14 mouse cellular contexts compared by ENCODE assay signal in the genomic region with DNA sequence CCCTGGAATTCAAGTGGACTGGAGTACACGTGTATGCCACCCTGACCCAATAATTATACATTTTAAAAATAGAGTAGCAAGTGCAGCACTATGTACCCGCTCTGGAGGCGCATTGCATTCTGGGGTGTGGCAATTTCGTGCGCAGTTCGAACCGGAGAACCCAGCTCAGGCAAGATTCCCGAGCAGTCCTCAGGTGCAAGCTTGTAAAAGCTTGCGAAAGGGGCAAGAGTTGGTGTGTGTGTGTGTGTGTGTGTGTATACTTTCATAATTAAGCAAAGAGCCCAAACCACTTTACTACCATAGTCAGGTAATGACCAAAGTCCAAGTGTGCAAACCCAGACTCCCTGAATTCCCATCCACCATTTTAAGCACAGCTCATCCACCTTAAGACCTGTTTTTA. TPM values are rescaled to one million over a fixed set of nuclear protein-coding genes. Genes with fewer than 3 reads are reported as not detected.
DNase-seq lines count a peak whose midpoint lies in the region; ATAC-seq and TF ChIP-seq lines count a peak whose summit lies in the region.
"Had no signal": no experiment of that assay in that cellular context is flagged by ENCODE, and none has a peak within 500 bp of the region (broad histone marks: within the 10 kb centered on the region; RNA-seq: fewer than 3 reads in every experiment).

No protein-coding gene starts in this region.

- H3K36me3 ChIP-seq in forebrain, embryonic 10.5 days (replicated peaks), result no peaks in the 10 kb centered on the region
- H3K36me3 ChIP-seq in forebrain, embryonic 15.5 days, result no peaks in the 10 kb centered on the region
- no peaks in the 10 kb centered on the region for H3K36me3 ChIP-seq in lung, embryonic 14.5 days (ENCODE audit: insufficient read depth)
- no peaks in the 10 kb centered on the region for H3K36me3 ChIP-seq in midbrain, embryonic 16.5 days (ENCODE audit: control insufficient read depth, insufficient read depth, low read length)
- no peaks in the 10 kb centered on the region for H3K36me3 ChIP-seq in thymus, adult 2 months (ENCODE audit: control insufficient read depth, insufficient read depth, low read length)
- H3K36me3 ChIP-seq: heart, embryonic 12.5 days had no signal

- peaks cover 99% of the 10 kb centered on the region for H3K27me3 ChIP-seq in forebrain, embryonic 10.5 days (ENCODE audit: poor library complexity, severe bottlenecking)
- H3K27me3 ChIP-seq in forebrain, embryonic 15.5 days, result peaks cover 90% of the 10 kb centered on the region
- H3K27me3 ChIP-seq in lung, embryonic 14.5 days (ENCODE audit: insufficient read depth, low read length), result peaks cover 81% of the 10 kb centered on the region
- peaks cover 71% of the 10 kb centered on the region for H3K27me3 ChIP-seq in midbrain, embryonic 16.5 days (ENCODE audit: control insufficient read depth, insufficient read depth, low read depth, low read length)
- peaks cover 23% of the 10 kb centered on the region for H3K27me3 ChIP-seq in thymus, adult 2 months (ENCODE audit: control insufficient read depth, insufficient read depth, low read length)

- no peak overlapping the region for H3K27ac ChIP-seq in forebrain, embryonic 10.5 days
- no peak overlapping the region for H3K27ac ChIP-seq in forebrain, embryonic 15.5 days (replicated peaks)
- H3K27ac ChIP-seq in lung, embryonic 14.5 days (ENCODE audit: low read depth), result no peak overlapping the region
- H3K27ac ChIP-seq in midbrain, embryonic 16.5 days (ENCODE audit: low read length), result no peak overlapping the region
- H3K27ac ChIP-seq in layer of hippocampus, adult 2 months, result no peak overlapping the region
- H3K27ac ChIP-seq in thymus, adult 2 months (ENCODE audit: control insufficient read depth, insufficient read depth, low read length), result no peak overlapping the region

- no peak; the same call in 1 of the 2 replicates for ATAC-seq in forebrain, embryonic 15.5 days (replicated peaks)
- ATAC-seq in lung, embryonic 14.5 days (ENCODE audit: insufficient read depth), result peak; percentile 36; the same call in 1 of the 2 replicates
- ATAC-seq in midbrain, embryonic 16.5 days, result 0 out of 2 replicates have a peak, but pooled peaks have one; percentile 14
- ATAC-seq: inflammation-experienced regulatory T-cells, adult 6 months had no signal

- H3K4me1 ChIP-seq in forebrain, embryonic 10.5 days, result peaks cover 10% of the 10 kb centered on the region
- no peaks in the 10 kb centered on the region for H3K4me1 ChIP-seq in forebrain, embryonic 15.5 days
- no peaks in the 10 kb centered on the region for H3K4me1 ChIP-seq in lung, embryonic 14.5 days (ENCODE audit: insufficient read depth)
- no peaks in the 10 kb centered on the region for H3K4me1 ChIP-seq in midbrain, embryonic 16.5 days (ENCODE audit: control insufficient read depth, insufficient read depth, low read length)
- H3K4me1 ChIP-seq in thymus, adult 2 months (replicated peaks; ENCODE audit: control insufficient read depth, insufficient read depth, low read length), result no peaks in the 10 kb centered on the region

- 0% methylated on average over 9 of the region's 9 CpGs for WGBS in forebrain, embryonic 10.5 days
- WGBS in forebrain, embryonic 15.5 days, result under 1% methylated on average over 9 of the region's 9 CpGs
- under 1% methylated on average over 9 of the region's 9 CpGs for WGBS in lung, embryonic 14.5 days
- 1% methylated on average over 9 of the region's 9 CpGs for WGBS in midbrain, embryonic 16.5 days
- WGBS in thymus, adult 2 months, result 7% methylated on average over 9 of the region's 9 CpGs

- no peak for DNase-seq in forebrain, embryonic 10.5 days (ENCODE audit: extremely low spot score, low spot score)
- DNase-seq in lung, embryonic 14.5 days, result no peak
- DNase-seq in lung, postnatal 10 days, result no peak
- peak; percentile 55 for DNase-seq in embryo, embryonic 9.5 days (ENCODE audit: extremely low spot score)
- no peak for DNase-seq in layer of hippocampus, adult 2 months (ENCODE audit: low spot score in 2 of 2)
- no peak for DNase-seq in thymus, adult 2 months
- DNase-seq: gastrocnemius, postnatal 14 days; lung, adult 18-20 months had no signal

- H3K4me2 ChIP-seq in forebrain, embryonic 15.5 days (replicated peaks), result no peak overlapping the region
- no peak overlapping the region for H3K4me2 ChIP-seq in lung, embryonic 14.5 days
- no peak overlapping the region for H3K4me2 ChIP-seq in midbrain, embryonic 16.5 days (ENCODE audit: low read length)
- H3K4me2 ChIP-seq: heart, embryonic 12.5 days had no signal

- no peak overlapping the region for H3K9ac ChIP-seq in forebrain, embryonic 15.5 days (replicated peaks)
- H3K9ac ChIP-seq in lung, embryonic 14.5 days, result no peak overlapping the region
- no peak overlapping the region for H3K9ac ChIP-seq in midbrain, embryonic 16.5 days (ENCODE audit: low read depth, low read length)
- H3K9ac ChIP-seq: heart, embryonic 12.5 days had no signal

- no peak for TF ChIP-seq CTCF in lung, embryonic 14.5 days (IDR thresholded peaks at IDR 0.05; ENCODE audit: low read depth)
- no peak for TF ChIP-seq CTCF in layer of hippocampus, adult 2 months (conservative IDR thresholded peaks at IDR 0.05)
- TF ChIP-seq CTCF in thymus, adult 2 months (IDR thresholded peaks at IDR 0.05; ENCODE audit: borderline replicate concordance, control insufficient read depth, extremely low read depth, insufficient read depth, low read length, poor library complexity), result no peak

- H3K9me3 ChIP-seq in forebrain, embryonic 10.5 days, result no peaks in the 10 kb centered on the region
- no peaks in the 10 kb centered on the region for H3K9me3 ChIP-seq in forebrain, embryonic 15.5 days
- no peaks in the 10 kb centered on the region for H3K9me3 ChIP-seq in lung, embryonic 14.5 days (ENCODE audit: low read depth, low read length)
- H3K9me3 ChIP-seq in midbrain, embryonic 16.5 days (replicated peaks; ENCODE audit: control insufficient read depth, low read length, poor library complexity, severe bottlenecking), result no peaks in the 10 kb centered on the region
- H3K9me3 ChIP-seq: heart, embryonic 12.5 days had no signal

- peak overlapping the region; percentile 7; the same call in 1 of the 2 replicates for H3K4me3 ChIP-seq in forebrain, embryonic 10.5 days
- no peak overlapping the region for H3K4me3 ChIP-seq in forebrain, embryonic 15.5 days
- no peak overlapping the region for H3K4me3 ChIP-seq in lung, embryonic 14.5 days (ENCODE audit: low read depth, low read length)
- H3K4me3 ChIP-seq in midbrain, embryonic 16.5 days (ENCODE audit: low read depth, low read length), result no peak overlapping the region
- H3K4me3 ChIP-seq in layer of hippocampus, adult 2 months, result no peak overlapping the region
- H3K4me3 ChIP-seq in thymus, adult 2 months (ENCODE audit: control insufficient read depth, insufficient read depth, low read length), result no peak overlapping the region
- H3K4me3 ChIP-seq: heart, embryonic 12.5 days had no signal

- no peak for TF ChIP-seq POLR2A in thymus, adult 2 months (IDR thresholded peaks at IDR 0.05; ENCODE audit: control insufficient read depth, extremely low read depth, insufficient read depth, low read length, poor library complexity)

RNA-seq across cellular contexts. Expression of a gene that starts 20.9 kb away (rescaled TPM):
- not detected in 2 replicates for polyA plus RNA-seq in forebrain, embryonic 10.5 days (2016; fragmentation: Nextera tagmentation; extraction: Ambion mirVana)
- not detected in 2 replicates for polyA plus RNA-seq in forebrain, embryonic 15.5 days (2015; fragmentation: Nextera tagmentation; extraction: Ambion mirVana)
- polyA plus RNA-seq in lung, embryonic 14.5 days (2014; fragmentation: Nextera tagmentation; extraction: Ambion mirVana), result not detected in 2 replicates
- not detected in 2 replicates for polyA plus RNA-seq in midbrain, embryonic 16.5 days (2015; fragmentation: Nextera tagmentation; extraction: Ambion mirVana)
- not detected for total RNA-seq in layer of hippocampus, adult 2 months (2021)
- 8.4 and 9.8 TPM in 2 replicates for polyA plus RNA-seq in thymus, adult 2 months (2012; rRNA removed)
- total RNA-seq: gastrocnemius, postnatal 14 days; monocyte, adult 5-6 weeks had no signal
- polyA plus RNA-seq: heart, embryonic 12.5 days; limb, embryonic 11.5 days had no signal

RNA-seq across cellular contexts. Expression of a gene that starts 37.3 kb away (rescaled TPM):
- polyA plus RNA-seq in forebrain, embryonic 10.5 days (2016; fragmentation: Nextera tagmentation; extraction: Ambion mirVana), result 0.10 and 0.15 TPM in 2 replicates
- polyA plus RNA-seq in forebrain, embryonic 15.5 days (2015; fragmentation: Nextera tagmentation; extraction: Ambion mirVana), result 0.76 and 0.83 TPM in 2 replicates
- polyA plus RNA-seq in lung, embryonic 14.5 days (2014; fragmentation: Nextera tagmentation; extraction: Ambion mirVana), result 1.5 TPM in 2 replicates
- polyA plus RNA-seq in midbrain, embryonic 16.5 days (2015; fragmentation: Nextera tagmentation; extraction: Ambion mirVana), result 0.70 and 0.87 TPM in 2 replicates
- 1 to 10 TPM; 1.3 to 1.4 TPM for total RNA-seq in layer of hippocampus, adult 2 months (2021)
- 8.1 and 9.7 TPM in 2 replicates for polyA plus RNA-seq in thymus, adult 2 months (2012; rRNA removed)
- total RNA-seq: monocyte, adult 5-6 weeks had no signal
